Mouse (Mus musculus): Measurements from ENCODE around the gene Gale. TPM values are rescaled to one million over a fixed set of nuclear protein-coding genes. Genes with fewer than 3 reads are reported as not detected.

Gene Gale
- total and polyA plus RNA-seq, 3 experiments = 23.8 to 40.5 (median 32.9) TPM

- peaks cover 17% of the 10 kb centered on the region for H3K79me2 ChIP-seq (replicated peaks; ENCODE audit: control insufficient read depth, extremely low read depth, insufficient read depth, poor library complexity, severe bottlenecking)
- H3K9ac ChIP-seq (ENCODE audit: insufficient read depth, low read depth) = peak overlapping the region; percentile 73
- H3K27ac ChIP-seq (ENCODE audit: insufficient read depth, low read depth) = peak overlapping the region; percentile 10; the same call in 1 of the 2 replicates
- dilution Hi-C loops (cut with MboI; ENCODE audit: extremely low pct_ligation_motif_present, extremely low pct_unique_long_range_greater_than_20kb, low sequenced_read_pairs) = no loop called here
- peak overlapping the region; percentile 79 to 90 (median 89) for H3K4me3 ChIP-seq (replicated peaks in 1 of 3; ENCODE audit: low read depth in 2 of 3, low read length in 2 of 3, poor library complexity in 1 of 3)
- peak overlapping the region; percentile 40 for H3K4me2 ChIP-seq (ENCODE audit: insufficient read depth, low read depth, poor library complexity, severe bottlenecking)
- no peak for TF ChIP-seq UBTF (IDR thresholded peaks at IDR 0.05; ENCODE audit: low read depth, low read length)
- TF ChIP-seq ZNF384 (IDR thresholded peaks at IDR 0.05; ENCODE audit: low read depth, low read length) = no peak
- no peak for TF ChIP-seq USF1 (IDR thresholded peaks at IDR 0.05; ENCODE audit: low read depth, low read length)
- 0 out of 2 replicates have a peak, but pooled peaks have one; percentile 54 for TF ChIP-seq IRF4 (IDR thresholded peaks at IDR 0.05; ENCODE audit: low read depth, low read length)
- no peak for TF ChIP-seq PAX5 (IDR thresholded peaks at IDR 0.05; ENCODE audit: low read length)
- TF ChIP-seq NRF1 (IDR thresholded peaks at IDR 0.05; ENCODE audit: low read depth, low read length) = peak; percentile 60; the same call in 1 of the 2 replicates
- TF ChIP-seq ZMIZ1 (IDR thresholded peaks at IDR 0.05; ENCODE audit: low read depth, low read length) = no peak
- TF ChIP-seq TCF12 (IDR thresholded peaks at IDR 0.05; ENCODE audit: low read depth, low read length) = no peak
- no peak for TF ChIP-seq CTCF (conservative IDR thresholded peaks at IDR 0.05 in 1 of 2, IDR thresholded peaks at IDR 0.05 in 1 of 2; ENCODE audit: low read depth in 2 of 2, low read length in 2 of 2)
- TF ChIP-seq CHD2 (IDR thresholded peaks at IDR 0.05; ENCODE audit: low read length) = no peak
- TF ChIP-seq POLR2AphosphoS2 (IDR thresholded peaks at IDR 0.05; ENCODE audit: low read depth, low read length) = no peak
- TF ChIP-seq RAD21 (IDR thresholded peaks at IDR 0.05; ENCODE audit: low read depth, low read length) = no peak
- TF ChIP-seq EP300 (IDR thresholded peaks at IDR 0.05; ENCODE audit: low read length) = no peak
- TF ChIP-seq GABPA (IDR thresholded peaks at IDR 0.05; ENCODE audit: insufficient replicate concordance, low read depth, low read length) = no peak
- TF ChIP-seq SMC3 (IDR thresholded peaks at IDR 0.05; ENCODE audit: low read depth, low read length) = no peak
- no peak for TF ChIP-seq TBP (conservative IDR thresholded peaks at IDR 0.05; ENCODE audit: low read depth, low read length)
- TF ChIP-seq MEF2A (IDR thresholded peaks at IDR 0.05; ENCODE audit: borderline replicate concordance, low read depth, low read length) = no peak
- DNase-seq (ENCODE audit: extremely low read depth) = no peak
- H3K27me3 ChIP-seq (replicated peaks) = no peaks in the 10 kb centered on the region
- no peaks in the 10 kb centered on the region for H3K9me3 ChIP-seq (replicated peaks; ENCODE audit: low read length)
- H3K36me3 ChIP-seq (replicated peaks in 1 of 2; ENCODE audit: control insufficient read depth in 1 of 2, insufficient read depth in 1 of 2, low read length in 1 of 2) = peaks cover 53 to 70% of the 10 kb centered on the region in 2 experiments
- in situ Hi-C loops (cut with MboI; ENCODE audit: low pct_ligation_motif_present, low pct_unique_long_range_greater_than_20kb, low sequenced_read_pairs) = no loop called here
- H3K4me1 ChIP-seq (ENCODE audit: control insufficient read depth in 1 of 2, insufficient read depth in 2 of 2) = peaks cover 5 to 25% of the 10 kb centered on the region in 2 experiments
These were observed 8.5 kb downstream of the Gale start for GRCm38 (mm10) chr4:135971805-135972555.

DNA sequence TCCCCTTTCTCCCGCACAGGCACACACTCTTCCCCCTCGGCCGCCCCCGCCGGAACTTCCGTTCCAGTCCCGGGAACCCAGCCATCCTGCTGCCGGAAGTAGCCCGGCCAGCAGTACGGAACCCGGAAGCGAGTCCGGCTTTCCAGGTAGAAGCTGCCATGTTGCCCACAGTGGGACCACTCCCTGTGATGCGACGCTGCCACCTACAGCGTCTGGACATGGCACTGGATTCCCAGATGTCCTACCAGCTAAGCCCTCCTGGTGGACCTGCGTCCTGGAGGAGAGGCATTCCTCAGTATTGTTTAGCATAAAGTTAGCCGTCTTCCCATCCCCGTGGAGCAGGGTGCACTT, 9.0 kb downstream of the Gale start, which contains the start of gene Lypla2:
Gene Lypla2, minus strand, starts transcription at position 71 of the 351 bp plus-strand sequence.
- Histone ChIP-seq H3K36me3 (replicated peaks in 1 of 2; ENCODE audit: control insufficient read depth in 1 of 2, insufficient read depth in 1 of 2, low read length in 1 of 2) (peaks cover 52 to 69% of the 10 kb centered on the region in 2 experiments), H3K4me3 (replicated peaks in 1 of 3; ENCODE audit: low read depth in 2 of 3, low read length in 2 of 3, poor library complexity in 1 of 3) (peak within 1 kb of the TSS; percentile 79 to 90 (median 89)), H3K4me1 (ENCODE audit: control insufficient read depth in 1 of 2, insufficient read depth in 2 of 2) (peaks cover 5 to 25% of the 10 kb centered on the region in 2 experiments), H3K9ac (ENCODE audit: insufficient read depth, low read depth) (peak within 1 kb of the TSS; percentile 73), H3K9me3 (replicated peaks; ENCODE audit: low read length) (no peaks in the 10 kb centered on the region), H3K27ac (ENCODE audit: insufficient read depth, low read depth) (peak within 1 kb of the TSS; percentile 48), H3K27me3 (replicated peaks) (no peaks in the 10 kb centered on the region), H3K4me2 (ENCODE audit: insufficient read depth, low read depth, poor library complexity, severe bottlenecking) (peak within 1 kb of the TSS; percentile 40), H3K79me2 (replicated peaks; ENCODE audit: control insufficient read depth, extremely low read depth, insufficient read depth, poor library complexity, severe bottlenecking) (peaks cover 17% of the 10 kb centered on the region)
- in situ Hi-C loops (cut with MboI; ENCODE audit: low pct_ligation_motif_present, low pct_unique_long_range_greater_than_20kb, low sequenced_read_pairs) = no loop called here
- peak; percentile 76 for DNase-seq (ENCODE audit: extremely low read depth)
- dilution Hi-C loops (cut with MboI; ENCODE audit: extremely low pct_ligation_motif_present, extremely low pct_unique_long_range_greater_than_20kb, low sequenced_read_pairs) = no loop called here
- TF ChIP-seq TCF12 (IDR thresholded peaks at IDR 0.05; ENCODE audit: low read depth, low read length) (peak; percentile 65; the same call in 1 of the 2 replicates), RCOR1 (conservative IDR thresholded peaks at IDR 0.05; ENCODE audit: low read depth, low read length) (no peak), ZC3H11A (IDR thresholded peaks at IDR 0.05; ENCODE audit: low read depth, low read length) (no peak), ZKSCAN1 (IDR thresholded peaks at IDR 0.05; ENCODE audit: borderline replicate concordance, low read depth, low read length) (peak; percentile 83), JUND (conservative IDR thresholded peaks at IDR 0.05; ENCODE audit: low read depth, low read length) (no peak), ETS1 (conservative IDR thresholded peaks at IDR 0.05; ENCODE audit: low read depth, low read length) (no peak), MXI1 (IDR thresholded peaks at IDR 0.05; ENCODE audit: low read depth, low read length) (peak; percentile 77), RAD21 (IDR thresholded peaks at IDR 0.05; ENCODE audit: low read depth, low read length) (no peak), SMC3 (IDR thresholded peaks at IDR 0.05; ENCODE audit: low read depth, low read length) (no peak), NELFE (IDR thresholded peaks at IDR 0.05; ENCODE audit: low read depth, low read length) (peak; percentile 68), EP300 (IDR thresholded peaks at IDR 0.05; ENCODE audit: low read length) (no peak), UBTF (IDR thresholded peaks at IDR 0.05; ENCODE audit: low read depth, low read length) (0 out of 2 replicates have a peak, but pooled peaks have one; percentile 53), IRF4 (IDR thresholded peaks at IDR 0.05; ENCODE audit: low read depth, low read length) (no peak; the same call in 1 of the 2 replicates), TBP (conservative IDR thresholded peaks at IDR 0.05; ENCODE audit: low read depth, low read length) (0 out of 2 replicates have a peak, but pooled peaks have one; percentile 51), NRF1 (IDR thresholded peaks at IDR 0.05; ENCODE audit: low read depth, low read length) (no peak; the same call in 1 of the 2 replicates), GABPA (IDR thresholded peaks at IDR 0.05; ENCODE audit: insufficient replicate concordance, low read depth, low read length) (no peak; the same call in 1 of the 2 replicates), USF2 (conservative IDR thresholded peaks at IDR 0.05; ENCODE audit: low read depth, low read length) (no peak), SIN3A (IDR thresholded peaks at IDR 0.05; ENCODE audit: low read length) (peak; percentile 92), KAT2A (IDR thresholded peaks at IDR 0.05; ENCODE audit: insufficient replicate concordance, low read length) (0 out of 2 replicates have a peak, but pooled peaks have one; percentile 60), MAX (IDR thresholded peaks at IDR 0.05; ENCODE audit: low read length) (peak; percentile 32; the same call in 1 of the 2 replicates), JUN (IDR thresholded peaks at IDR 0.05; ENCODE audit: insufficient read depth, low read depth, low read length) (no peak)

All from CH12.LX (cell line).